Mouse (Mus musculus): ENCODE measurements at regions not wholly inside any gene's neighbourhood (a gene's known extent, or its start where the extent isn't known, plus 50 kb on each side); places are given as distances from the start of the nearest gene placed in this dataset.
"Not testable (repeated sequence)": the region's sequence is repeated elsewhere in the genome, so short reads cannot be mapped to it uniquely, and the experiment has no call there.

DNA sequence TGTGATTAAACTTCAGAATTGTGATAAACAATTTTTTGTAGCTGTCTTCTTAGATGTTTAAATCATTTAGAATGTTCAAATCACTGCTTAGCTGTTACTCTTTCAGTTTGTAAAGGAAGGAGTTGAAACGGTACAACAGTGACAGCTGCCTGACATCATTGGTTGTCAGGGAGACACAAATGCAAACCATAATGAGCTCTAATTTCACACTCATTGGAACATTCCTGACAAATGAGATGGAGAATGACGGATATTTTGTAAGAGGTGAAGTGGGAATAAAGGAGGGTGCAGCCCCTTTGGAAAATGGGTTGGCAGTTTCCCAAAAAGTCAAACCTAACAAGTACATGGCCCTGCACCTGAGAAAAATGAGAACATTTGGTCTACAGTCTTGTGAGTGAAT is 62.5 kb downstream of the Rad51ap2 start:
- no peak for DNase-seq (ENCODE audit: low spot score in 2 of 2)

DNA sequence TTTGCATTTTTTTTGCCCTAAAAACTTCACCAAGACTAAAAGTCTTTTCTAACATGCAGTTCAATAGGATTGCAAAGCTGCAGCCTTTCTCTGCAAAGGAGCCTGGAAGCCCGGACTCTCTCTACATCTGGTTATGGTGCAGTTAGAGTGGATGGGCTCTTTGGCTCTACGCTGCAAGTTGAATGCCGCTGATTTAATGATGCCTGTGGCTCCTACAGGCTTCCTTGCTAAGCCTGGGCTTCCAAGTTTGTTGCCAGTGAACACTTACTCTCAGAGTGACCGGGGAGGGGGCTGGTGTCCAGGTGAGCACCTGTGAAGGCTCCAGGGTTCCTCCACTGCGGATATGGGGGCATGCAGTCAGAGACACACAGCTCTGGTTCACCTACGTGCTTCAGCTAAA is 107.0 kb downstream of the Rad51ap2 start:
- DNase-seq (ENCODE audit: low spot score in 2 of 2), result no peak

DNA sequence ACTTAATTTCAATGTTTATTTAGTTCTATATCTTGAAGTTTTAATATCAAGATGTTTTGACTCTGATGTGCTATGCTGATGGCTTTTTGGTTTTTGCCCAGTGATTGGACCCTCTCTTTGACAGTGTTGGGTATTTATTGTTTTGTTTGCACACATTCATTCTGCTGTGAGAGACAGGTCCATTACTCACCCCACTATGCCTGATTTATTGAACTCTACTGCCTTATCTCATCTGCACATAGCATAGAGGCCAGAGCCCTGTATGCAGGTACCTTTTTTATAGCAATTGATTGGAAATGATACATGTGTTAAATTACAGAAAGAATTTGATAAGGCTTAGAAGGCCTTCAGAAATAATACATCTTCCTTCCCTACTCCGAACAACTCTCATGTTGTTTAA is 114.3 kb downstream of the Rad51ap2 start:
- DNase-seq (ENCODE audit: low spot score in 2 of 2), result no peak

DNA sequence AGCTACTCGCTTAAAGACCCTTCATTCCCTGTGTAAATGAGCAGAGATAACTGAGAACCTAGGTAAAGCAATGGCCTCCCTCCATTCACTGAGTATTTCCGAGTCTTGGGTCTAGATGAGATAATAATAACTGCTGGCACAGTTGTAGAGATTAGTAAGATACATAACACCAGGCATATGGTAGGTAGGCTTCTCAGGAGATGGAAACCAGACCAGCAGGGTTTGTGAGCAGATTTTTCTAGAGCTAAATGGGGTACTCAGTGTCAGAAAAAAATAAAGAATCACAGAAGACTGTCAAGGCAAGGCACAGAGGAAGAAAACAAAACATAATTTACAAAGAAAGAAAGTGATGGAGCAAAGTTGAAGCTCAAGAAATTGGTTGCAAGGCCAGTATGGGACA is 148.1 kb downstream of the Rad51ap2 start:
- peak in 1 of 2 experiments; percentile 15 for DNase-seq (ENCODE audit: low spot score in 2 of 2)

DNA sequence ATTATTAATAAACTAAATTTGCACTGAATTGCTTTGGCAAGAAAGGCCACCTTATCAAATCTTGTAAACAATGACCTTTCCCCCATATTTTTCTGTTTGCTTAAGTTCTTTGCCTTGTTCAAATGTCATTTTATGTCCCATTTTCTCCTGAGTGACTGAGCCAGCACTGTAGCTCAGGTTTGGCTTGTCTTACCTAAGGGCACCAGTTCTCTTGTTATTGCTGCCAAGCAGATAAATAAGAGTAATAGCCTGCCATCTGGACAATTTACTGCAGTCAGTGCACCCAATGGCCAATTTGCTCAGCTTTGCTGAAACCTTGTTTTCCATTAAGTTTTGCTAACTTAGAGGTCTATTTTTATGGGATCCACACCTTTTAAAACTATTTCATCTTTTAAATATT is 152.9 kb downstream of the Rad51ap2 start:
- DNase-seq (ENCODE audit: low spot score in 2 of 2), result no peak

DNA sequence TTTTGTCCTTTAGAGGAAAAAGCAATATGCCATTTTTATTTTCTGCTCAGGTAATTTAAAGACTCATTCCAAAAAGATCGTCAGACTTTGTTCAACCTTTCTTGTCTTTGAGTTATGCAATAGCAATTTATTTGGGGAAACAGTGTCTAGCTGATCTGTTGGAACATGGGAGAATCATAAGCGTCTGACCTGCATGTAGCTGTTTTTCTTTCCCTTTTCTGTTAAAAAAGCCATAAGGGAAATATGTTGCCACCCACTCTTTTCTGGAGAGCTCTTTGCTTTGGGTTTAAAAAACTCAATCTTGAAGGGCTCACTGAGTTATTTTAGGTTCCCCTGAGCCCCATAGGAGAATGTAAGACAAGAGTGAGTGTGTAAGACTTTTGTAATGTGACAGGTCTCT is 155.8 kb downstream of the Rad51ap2 start:
- DNase-seq (ENCODE audit: low spot score in 2 of 2), result no peak

DNA sequence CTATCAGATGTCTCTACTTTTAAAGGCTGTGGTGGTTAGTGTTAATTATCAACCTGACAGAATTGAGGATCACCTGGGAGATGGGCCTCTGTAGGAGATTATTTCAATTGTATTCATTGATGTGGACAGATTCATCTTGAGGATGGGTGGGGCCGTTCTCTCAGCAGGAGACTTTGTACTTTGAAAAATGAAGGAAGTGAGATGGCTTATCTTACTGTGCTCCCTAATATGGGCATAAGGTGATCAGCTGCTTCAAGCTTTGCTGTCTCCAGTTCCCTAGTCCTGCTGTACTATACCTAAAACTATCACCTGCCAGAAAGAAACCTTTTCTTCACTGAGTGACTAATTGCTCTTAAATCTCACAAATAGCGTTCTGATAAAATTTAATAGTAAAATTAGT is 159.4 kb downstream of the Rad51ap2 start:
- no peak for DNase-seq (ENCODE audit: low spot score in 2 of 2)

DNA sequence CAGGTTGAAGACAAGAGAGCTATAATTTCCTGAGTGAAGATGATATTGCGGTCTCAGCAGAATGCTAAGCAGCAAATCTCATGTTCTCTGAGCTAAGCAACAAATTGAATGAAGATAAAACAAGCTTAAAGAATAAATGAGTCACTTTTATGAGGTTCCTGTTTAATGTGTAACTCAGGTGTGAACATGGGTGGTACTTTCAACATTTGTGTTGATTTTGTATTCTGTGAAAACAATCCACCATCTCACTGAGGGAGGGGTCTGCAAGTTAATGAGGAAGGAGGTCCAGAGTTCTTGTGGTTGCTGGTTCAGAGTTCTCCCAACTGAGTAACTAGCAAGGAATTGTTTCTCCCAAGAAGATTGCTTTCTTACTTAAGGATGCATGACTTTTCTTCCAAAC is 167.7 kb downstream of the Rad51ap2 start:
- no peak for DNase-seq (ENCODE audit: low spot score in 2 of 2)

DNA sequence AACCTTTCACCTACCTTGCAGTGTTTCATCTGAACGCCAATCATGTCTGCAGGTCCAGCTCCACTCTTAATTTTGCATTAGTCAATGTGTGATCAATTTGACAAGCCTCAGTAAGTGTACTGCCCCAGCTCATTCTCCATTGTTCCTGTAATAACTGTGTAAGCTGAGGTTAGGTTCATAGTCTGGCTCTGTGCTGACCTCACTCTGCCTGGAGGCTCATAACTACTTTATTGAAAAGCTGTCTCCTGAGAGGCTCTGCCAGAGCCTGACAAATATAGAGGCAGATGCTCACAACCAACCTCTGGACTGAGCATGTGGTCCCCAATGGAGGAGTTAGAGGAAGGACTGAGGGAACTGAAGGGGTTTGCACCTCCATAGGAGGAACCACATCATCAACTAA is 174.3 kb downstream of the Rad51ap2 start:
- DNase-seq (ENCODE audit: low spot score in 2 of 2), result no peak

DNA sequence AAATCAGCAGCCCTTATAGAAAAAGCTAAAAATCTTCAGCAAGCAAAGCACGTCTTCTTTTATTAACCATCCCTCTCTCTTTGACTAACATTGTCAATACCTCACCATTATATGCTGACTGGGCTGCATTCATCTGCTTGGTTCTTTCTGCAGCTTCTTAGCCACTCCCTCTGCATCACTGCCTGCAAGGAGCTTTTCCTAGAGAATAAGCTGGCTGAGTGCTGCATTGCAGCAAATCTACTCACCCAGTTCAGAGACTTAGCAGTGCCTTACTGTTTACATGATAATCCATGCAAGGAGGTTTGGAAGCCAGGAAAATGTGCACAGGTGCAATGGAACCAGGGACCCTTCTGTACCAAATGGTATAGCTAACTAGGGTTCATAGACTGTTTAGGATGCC is 175.9 kb downstream of the Rad51ap2 start:
- no peak for DNase-seq (ENCODE audit: low spot score in 2 of 2)

DNA sequence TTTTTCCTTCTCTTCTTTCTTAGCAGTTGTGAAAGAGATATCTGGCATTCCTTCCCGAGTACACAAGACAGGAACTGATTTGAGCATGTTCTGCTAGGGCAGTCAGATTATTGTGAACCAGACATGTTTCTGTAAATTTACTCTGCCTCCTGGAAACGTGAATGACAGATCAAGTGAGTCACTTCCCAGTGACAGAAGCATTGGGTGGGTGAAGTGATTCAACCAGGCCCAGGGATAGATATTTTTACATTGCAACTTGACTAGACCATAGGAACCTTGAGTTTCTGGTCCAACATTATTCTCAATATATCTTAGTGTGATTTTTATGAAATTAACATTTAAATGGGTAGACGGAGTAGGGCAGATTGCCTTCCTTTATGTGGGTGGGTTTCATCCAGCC is 217.4 kb downstream of the Rad51ap2 start:
- DNase-seq (ENCODE audit: low spot score in 2 of 2), result peak; percentile 11 to 14

DNA sequence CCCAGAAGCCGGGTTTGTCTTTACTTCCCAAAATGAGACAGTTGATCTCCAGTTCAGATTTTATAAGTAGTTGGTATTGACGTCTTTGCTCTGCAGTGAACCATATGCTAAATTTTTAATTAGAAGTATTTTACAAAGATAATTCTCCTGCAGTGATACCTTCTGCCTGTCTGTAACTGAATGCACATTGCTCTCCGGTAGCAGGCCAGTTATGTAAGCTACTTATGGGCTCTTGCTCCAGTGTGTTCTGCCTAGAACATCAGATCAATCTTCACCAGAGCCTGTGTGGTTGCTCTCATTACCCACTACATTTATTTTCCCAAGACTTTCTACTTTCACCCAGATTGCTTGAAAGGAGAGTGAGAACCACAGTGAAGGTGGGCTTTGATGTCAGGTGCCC is 238.9 kb downstream of the Rad51ap2 start:
- DNase-seq (ENCODE audit: low spot score in 2 of 2), result no peak

DNA sequence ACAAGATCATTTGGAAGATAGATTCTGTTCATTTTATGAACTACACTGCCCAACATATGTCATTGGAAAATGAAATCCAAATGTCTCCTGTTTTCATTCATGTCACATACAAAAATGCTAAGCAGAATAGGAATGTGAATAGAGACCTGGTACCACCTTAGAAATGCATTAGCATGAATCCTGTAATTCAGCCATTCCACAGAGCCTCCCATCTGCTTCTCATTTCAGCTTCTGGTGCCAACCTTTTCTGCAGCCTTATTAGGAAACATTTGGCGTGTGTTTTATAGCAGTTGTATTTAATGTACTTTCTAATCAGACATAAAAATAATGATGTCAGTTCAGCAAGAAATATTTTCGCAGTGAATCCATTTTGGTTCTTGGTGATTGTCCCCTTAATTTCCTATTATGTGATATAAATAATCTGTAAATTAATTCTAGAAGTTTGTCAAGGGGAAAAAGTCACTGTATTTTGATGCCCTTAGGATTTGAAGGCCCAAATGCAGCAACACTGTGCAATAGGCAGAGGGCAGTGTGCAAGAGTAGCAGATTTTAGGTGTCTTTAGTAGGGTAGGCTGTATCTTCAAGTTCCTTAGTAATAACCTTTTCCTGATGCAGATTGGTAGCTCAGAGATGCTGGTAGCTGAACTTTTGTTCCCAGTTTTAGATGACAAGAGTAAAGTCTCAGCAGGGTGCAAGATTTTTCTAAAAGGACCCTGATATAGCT is 253.2 kb downstream of the Rad51ap2 start:
- peak; percentile 11 to 28 for DNase-seq (ENCODE audit: low spot score in 2 of 2)

DNA sequence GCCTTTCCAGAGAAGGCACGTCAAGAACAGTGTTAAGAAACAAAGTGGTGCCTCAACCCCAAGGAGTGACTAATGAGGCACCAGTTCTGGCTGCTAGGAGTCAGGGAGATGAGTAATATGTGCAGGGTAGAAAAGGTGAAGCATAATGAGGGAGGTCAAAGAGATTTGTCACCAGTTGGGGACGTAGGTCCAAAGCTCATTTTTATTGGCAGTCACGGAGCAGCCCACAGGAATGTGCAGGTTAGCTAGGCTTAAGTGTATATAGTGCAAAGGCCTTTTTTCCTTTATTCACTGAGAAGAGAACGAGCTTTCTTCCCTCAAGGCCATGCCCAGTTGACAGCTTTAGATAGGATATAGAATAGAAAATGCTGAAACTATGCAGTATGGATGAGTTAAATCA is 261.8 kb downstream of the Rad51ap2 start:
- no peak for DNase-seq (ENCODE audit: low spot score in 2 of 2)

DNA sequence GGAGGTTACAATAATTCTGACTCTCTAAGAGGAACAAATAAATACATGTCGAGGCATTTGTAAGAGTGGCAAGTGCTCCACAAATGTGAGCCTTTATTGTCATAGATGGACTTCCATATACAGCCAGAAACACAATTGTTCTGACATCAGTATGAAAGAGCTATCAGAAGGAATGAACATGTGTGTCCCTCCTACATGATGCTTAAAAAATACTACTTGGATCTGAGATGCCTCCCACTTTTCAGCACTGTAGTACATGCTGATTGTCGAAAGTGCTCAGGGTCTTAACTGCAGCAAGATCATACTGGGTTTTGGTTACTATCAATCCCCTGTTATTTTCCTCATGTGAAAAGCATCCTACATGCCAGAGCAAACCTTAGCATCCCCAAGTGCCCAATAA is 295.6 kb downstream of the Rad51ap2 start:
- peak in 1 of 2 experiments; percentile 8 for DNase-seq (ENCODE audit: low spot score in 2 of 2)

DNA sequence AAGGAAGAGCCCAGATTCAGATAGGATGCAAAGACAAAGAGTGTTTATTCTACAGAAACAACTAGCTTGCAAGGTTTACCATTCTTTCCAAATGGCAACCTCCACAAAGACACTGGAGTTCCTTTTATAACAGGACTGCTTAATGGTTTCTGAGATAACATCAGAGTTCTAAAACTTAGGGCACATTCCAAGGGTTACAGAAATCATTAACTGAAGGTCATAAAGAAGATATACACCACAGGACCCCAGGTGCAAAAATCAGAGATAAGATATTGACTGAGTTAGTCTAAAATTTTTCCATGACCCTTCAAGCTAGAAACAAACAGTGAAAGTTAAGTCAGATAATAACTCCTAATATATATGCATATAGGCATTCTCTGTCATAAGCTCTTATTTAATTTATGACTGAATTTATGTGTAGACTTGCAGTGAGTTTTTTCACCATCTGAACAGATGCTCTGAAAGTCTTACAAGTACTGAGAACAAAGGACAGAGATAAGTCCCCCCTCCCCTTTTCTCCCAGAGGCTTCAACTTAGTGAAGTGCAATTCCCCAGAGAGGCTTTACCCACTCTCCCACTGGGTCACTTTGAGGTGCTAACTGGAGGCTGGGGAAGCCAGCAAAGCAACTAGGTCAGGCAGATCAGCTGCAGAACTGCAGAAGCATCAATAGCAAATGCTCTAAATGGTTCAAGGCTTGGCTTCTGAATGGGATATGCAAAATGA is 298.5 kb downstream of the Rad51ap2 start:
- no peak for DNase-seq (ENCODE audit: low spot score in 2 of 2)

DNA sequence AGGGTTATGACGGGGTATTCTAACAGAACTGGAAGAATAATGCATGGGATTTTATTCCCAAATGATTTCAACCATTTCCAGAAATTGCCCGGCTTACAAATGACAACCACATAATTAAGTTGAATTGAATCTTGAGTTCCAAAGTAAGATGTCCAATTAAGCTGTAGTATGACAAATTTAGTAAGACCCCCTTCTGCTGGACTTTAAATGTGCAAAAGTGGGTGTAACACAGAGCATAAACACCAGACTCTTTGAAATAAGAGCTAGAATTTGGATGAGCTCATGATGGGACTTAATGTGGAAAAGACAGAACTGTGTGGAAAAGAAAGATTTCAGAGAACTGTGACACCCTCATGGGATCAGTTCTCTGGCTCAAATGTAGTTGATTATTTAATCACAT is 346.4 kb downstream of the Rad51ap2 start:
- DNase-seq (ENCODE audit: low spot score in 2 of 2), result no peak

DNA sequence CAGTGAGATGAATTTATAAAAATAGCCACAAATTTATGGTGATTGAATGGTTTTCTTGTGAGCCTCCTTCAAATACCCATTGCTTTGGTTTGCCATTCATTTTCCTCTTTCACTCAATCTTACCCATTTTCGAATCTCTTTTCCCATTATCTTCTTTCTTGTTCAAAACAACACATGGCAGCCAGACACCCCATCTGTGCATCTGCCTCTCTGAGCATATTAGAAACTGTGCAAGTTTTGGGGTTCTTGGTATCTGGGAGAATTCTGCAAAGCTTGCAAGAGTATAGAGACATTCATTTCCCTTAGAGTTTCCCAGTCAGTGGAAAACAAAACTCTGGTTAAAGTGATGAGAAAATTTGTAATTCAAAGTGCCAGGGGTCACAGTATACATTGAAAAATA is 347.3 kb downstream of the Rad51ap2 start:
- peak; percentile 42 to 57 for DNase-seq (ENCODE audit: low spot score in 2 of 2)

DNA sequence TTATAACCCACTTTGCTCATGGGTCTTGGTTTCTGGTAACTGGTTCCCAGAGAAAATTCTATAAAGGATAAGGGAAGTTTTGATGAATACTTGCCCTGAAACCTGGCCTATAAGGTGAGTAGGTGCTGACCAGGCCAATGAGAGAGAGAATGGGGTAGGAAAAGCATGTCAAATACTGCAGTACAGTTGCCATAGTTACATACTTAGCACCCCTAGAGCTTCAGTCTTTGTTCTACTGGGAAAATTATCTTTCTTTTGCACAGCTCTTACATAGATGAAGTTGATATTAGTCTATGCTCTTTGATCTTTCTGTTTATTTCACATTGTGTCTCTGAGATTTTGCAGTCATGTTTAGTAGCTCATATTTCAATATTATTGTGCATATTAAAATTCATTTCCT is 373.8 kb downstream of the Rad51ap2 start:
- no peak for DNase-seq (ENCODE audit: low spot score in 2 of 2)

DNA sequence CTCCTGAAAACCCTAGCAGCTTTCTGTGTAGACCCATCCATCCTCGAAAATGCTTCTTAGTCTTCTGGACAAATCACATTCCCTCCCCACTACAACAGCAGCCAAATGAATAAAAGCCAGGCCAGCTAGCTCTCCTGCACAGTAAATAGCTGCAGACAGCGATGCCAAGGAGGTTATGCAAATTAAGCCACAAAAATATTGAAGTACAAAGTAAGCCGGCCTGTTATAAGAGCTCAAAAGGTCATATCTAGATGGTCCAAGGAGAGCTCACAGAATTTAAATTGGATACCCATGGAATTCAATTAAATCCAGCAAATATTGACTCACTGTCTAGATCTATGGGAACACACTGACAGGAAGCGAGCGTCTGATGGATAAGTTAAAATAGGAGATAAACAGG is 375.4 kb downstream of the Rad51ap2 start:
- no peak for DNase-seq (ENCODE audit: low spot score in 2 of 2)

DNA sequence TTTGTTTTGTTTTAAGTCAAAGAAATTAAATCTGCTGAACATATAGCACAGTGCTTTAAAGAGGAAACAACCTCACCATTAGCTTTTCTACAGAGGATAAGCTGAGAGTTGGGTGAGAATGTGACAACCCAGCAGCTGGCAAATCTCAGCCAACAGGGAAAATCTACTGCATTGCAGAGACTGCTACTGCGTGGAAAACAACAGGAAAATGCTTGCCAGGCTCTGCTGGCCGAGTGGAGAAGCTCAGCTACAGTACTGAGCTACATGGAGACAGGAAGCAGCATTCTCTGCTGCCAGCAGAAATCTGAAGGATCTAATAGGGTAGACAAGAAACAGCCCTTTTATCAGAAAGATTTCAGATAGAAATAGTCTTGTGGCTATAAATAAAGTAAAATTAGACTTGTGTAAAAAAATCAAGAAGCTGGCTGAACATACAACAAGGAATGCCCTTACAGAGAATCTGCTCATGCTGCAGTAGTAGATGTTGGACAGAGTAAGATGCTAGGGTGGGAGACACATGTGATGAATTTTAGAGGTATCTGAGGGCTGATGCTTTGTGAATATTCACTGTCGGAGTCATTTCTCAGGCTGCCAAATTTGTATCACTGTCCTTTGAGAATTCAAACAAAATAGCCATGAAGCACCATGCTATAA is 382.1 kb downstream of the Rad51ap2 start:
- peak; percentile 21 to 23 for DNase-seq (ENCODE audit: low spot score in 2 of 2)

DNA sequence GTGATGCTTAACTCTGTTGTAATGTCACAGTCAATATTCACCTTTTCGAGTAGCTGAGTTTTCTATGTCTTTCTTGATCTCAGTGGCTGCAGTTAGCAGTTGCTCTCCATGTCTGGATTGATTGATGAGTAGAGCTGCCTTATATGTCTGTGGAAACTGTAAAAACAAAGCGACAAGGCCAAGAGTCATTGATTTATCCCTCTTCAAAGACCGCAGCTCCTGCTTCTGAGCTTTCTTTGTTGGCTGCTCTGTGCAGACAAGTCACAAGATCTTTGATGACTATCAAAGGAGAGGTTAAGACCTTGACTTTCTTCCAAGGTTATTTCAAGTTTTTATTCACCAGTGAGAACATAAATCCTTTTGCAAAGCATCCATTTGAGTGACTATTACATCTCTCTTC is 395.2 kb downstream of the Rad51ap2 start:
- DNase-seq (ENCODE audit: low spot score in 2 of 2), result no peak

DNA sequence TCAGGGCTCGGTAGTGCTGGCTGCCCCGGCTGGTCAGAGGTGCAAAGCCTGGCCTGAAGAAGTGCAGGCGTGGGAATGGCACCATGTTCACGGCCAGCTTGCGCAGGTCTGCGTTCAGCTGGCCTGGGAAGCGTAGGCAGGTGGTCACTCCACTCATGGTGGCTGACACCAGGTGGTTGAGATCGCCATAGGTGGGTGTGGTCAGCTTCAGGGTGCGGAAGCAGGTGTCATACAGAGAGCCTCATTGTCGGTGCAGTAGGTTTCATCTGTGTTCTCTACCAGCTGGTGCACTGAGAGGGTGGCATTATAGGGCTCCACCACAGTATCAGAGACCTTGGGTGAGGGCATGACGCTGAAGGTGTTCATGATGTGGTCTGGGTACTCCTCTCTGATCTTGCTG is 380.1 kb upstream of the Fam49a start:
- not testable (repeated sequence) for DNase-seq (ENCODE audit: low spot score in 2 of 2)

All from layer of hippocampus, adult 8-10 months (tissue).